Mouse (Mus musculus) intestine, postnatal 0 days (tissue): ENCODE measurements at regions not wholly inside any gene's neighbourhood (a gene's known extent, or its start where the extent isn't known, plus 50 kb on each side); places are given as distances from the start of the nearest gene placed in this dataset.

Experiments
- ATAC-seq: fragments of 200-750 bp; cut with Nextera tagmentation; 2 replicates; pipeline ENCODE4 v1.8.0; 2017; ENCODE audit warnings: mild to moderate bottlenecking, moderate TSS enrichment, moderate library complexity
- H3K27ac ChIP-seq: fragments of 300-500 bp; sonication (generic); 2 replicates; pipeline ENCODE4 v1.5.1; 2014; ENCODE audit warnings: mild to moderate bottlenecking, low read depth, low read length, moderate library complexity
- H3K27me3 ChIP-seq: fragments of 300-500 bp; sonication (generic); replicated peaks from 2 replicates; pipeline ENCODE4 v1.6.1; 2014; ENCODE audit warnings: low read length, mixed read lengths; ENCODE audit not compliant: control insufficient read depth, insufficient read depth
- H3K36me3 ChIP-seq: fragments of 300-500 bp; sonication (generic); 2 replicates; pipeline ENCODE4 v1.6.1; 2014; ENCODE audit warnings: mild to moderate bottlenecking, moderate library complexity; ENCODE audit not compliant: control insufficient read depth, insufficient read depth
- H3K4me1 ChIP-seq: fragments of 300-500 bp; sonication (generic); replicated peaks from 2 replicates; pipeline ENCODE4 v1.6.1; 2014; ENCODE audit warnings: antibody characterized with exemption, low read length, mixed read lengths; ENCODE audit not compliant: control insufficient read depth, insufficient read depth
- H3K4me2 ChIP-seq: fragments of 300-500 bp; sonication (generic); replicated peaks from 2 replicates; pipeline ENCODE4 v1.6.1; 2014; ENCODE audit warnings: low read depth, mild to moderate bottlenecking, moderate library complexity
- H3K4me3 ChIP-seq: fragments of 300-500 bp; sonication (generic); 2 replicates; pipeline ENCODE4 v1.5.1; 2014; ENCODE audit warnings: low read depth, low read length
- H3K9ac ChIP-seq: fragments of 300-500 bp; sonication (generic); 2 replicates; pipeline ENCODE4 v1.6.1; 2014; ENCODE audit warnings: mild to moderate bottlenecking, low read depth, low read length
- H3K9me3 ChIP-seq: fragments of 300-500 bp; sonication (generic); 2 replicates; pipeline ENCODE4 v1.6.1; 2016; ENCODE audit warnings: mixed run types; ENCODE audit not compliant: control insufficient read depth
- CTCF ChIP-seq: sonication (generic); IDR thresholded peaks from 2 replicates; pipeline ENCODE4 v1.5.1; 2016; ENCODE audit warnings: low read depth, mild to moderate bottlenecking, control low read depth, antibody characterized with exemption, moderate library complexity
- WGBS: fragments of 180-500 bp; shearing (Covaris S2); extraction: QIAGEN DNeasy Blood & Tissue Kit; methylation state at CpG from one replicate; pipeline ENCODE4 v1.1.7; 2014; 5-methylcytosine and 5-hydroxymethylcytosine counted together

DNA sequence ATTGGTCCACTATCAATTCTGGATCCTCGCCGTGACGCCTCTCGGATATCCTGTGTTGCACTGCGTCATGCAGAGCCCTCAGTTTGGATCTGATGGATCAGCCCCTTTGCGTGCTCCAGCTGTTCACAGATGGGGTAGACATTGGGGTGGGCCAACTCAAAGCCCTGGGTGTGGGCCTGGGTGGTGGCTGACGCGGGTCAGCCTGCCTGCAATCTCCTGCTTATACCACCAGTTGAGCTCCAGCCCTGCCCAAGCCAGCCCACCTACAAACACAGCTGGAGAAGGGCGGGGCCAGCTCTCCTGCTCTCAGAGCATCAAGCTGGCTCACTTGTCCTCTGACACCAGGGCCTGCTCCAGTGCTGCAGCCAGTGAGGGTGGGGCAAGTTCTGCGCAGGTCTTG lies 73.1 kb downstream of the Rps15a start:
- no peak overlapping the region for H3K9ac ChIP-seq
- 54% methylated on average over 10 of the region's 10 CpGs for WGBS
- no peaks in the 10 kb centered on the region for H3K4me1 ChIP-seq
- H3K9me3 ChIP-seq, result no peaks in the 10 kb centered on the region
- TF ChIP-seq CTCF, result no peak
- no peaks in the 10 kb centered on the region for H3K36me3 ChIP-seq
- no peak overlapping the region for H3K27ac ChIP-seq
- no peak for ATAC-seq
- H3K4me2 ChIP-seq, result no peak overlapping the region
- H3K4me3 ChIP-seq, result no peak overlapping the region
- H3K27me3 ChIP-seq, result no peaks in the 10 kb centered on the region

DNA sequence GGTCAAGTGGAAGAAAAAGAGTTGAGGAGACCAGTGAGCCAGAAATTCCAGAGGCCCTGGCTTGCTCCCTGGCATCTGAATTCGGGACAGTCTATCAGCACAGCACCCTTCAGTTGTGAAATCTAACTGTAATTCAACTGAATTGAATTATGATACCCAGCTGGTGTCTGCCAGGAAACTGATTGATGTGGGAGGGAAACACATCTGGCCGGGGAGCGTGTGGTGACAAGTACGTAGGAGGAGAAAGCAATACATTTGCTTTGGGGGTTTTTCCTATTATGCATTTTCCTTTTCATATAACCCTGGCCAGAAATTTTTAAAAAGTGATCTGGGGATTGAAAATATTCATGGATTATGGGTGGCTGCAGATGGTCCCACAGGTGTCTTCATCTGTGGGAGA lies 76.1 kb downstream of the Rps15a start:
- no peak for TF ChIP-seq CTCF
- Histone ChIP-seq H3K9me3 (no peaks in the 10 kb centered on the region), H3K4me3 (no peak overlapping the region), H3K4me2 (no peak overlapping the region), H3K27ac (no peak overlapping the region), H3K27me3 (no peaks in the 10 kb centered on the region), H3K4me1 (no peaks in the 10 kb centered on the region), H3K9ac (no peak overlapping the region), H3K36me3 (no peaks in the 10 kb centered on the region)
- WGBS, result 78% methylated on average over 4 of the region's 4 CpGs
- ATAC-seq, result no peak

DNA sequence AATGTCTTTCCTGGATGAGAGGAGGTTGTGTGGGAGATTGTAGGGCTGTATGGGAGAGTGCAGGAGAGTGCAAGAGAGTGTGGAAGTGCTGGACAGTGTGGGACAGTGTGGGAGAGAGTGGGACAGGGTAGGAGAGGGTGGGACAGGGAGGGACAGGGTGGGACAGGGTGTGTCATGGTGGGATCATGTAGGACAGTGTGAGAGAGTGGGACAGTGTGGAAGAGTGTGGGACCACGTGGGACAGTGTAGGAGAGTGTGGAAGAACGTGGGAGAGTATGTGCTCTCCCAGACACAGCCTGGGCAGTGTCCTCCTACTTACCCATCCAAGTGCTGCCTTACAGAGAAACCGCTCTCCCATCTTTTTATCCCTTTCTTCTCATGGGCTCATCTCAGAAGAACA lies 78.9 kb downstream of the Rps15a start:
- WGBS, result 62% methylated on average over 3 of the region's 3 CpGs

DNA sequence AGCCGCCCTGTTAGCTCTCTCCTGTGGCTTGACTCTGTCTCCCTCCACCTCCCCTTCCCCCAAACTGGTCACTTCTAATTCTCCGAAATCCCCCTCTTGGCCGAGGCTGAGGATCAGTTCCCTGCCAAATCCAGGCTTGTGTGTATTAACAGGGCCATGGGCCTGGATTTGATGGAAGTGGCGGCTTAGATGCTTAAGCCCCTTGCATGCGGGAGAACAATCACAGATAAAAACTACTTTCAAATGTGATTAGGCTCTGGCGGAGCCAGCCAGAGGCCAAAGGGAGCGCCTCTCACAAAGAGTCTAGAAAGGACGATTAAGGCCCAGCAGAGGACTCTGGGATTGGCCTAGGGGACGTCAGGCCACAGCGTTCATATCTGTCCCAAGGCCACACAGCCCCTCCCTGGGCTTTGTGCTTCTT lies 89.9 kb downstream of the Rps15a start:
- H3K4me3 ChIP-seq, result no peak overlapping the region
- H3K4me1 ChIP-seq, result no peaks in the 10 kb centered on the region
- no peaks in the 10 kb centered on the region for H3K27me3 ChIP-seq
- ATAC-seq, result no peak
- no peak for TF ChIP-seq CTCF
- no peak overlapping the region for H3K9ac ChIP-seq
- no peaks in the 10 kb centered on the region for H3K36me3 ChIP-seq
- no peak overlapping the region for H3K27ac ChIP-seq
- no peak overlapping the region for H3K4me2 ChIP-seq
- WGBS, result 12% methylated on average over 10 of the region's 10 CpGs
- H3K9me3 ChIP-seq, result no peaks in the 10 kb centered on the region

More for the DNA sequence above, 78.9 kb downstream of the Rps15a start:
- no peak overlapping the region for H3K9ac ChIP-seq
- no peaks in the 10 kb centered on the region for H3K27me3 ChIP-seq
- no peaks in the 10 kb centered on the region for H3K9me3 ChIP-seq
- TF ChIP-seq CTCF, result no peak
- ATAC-seq, result no peak
- no peaks in the 10 kb centered on the region for H3K36me3 ChIP-seq
- no peak overlapping the region for H3K4me2 ChIP-seq
- no peak overlapping the region for H3K4me3 ChIP-seq
- H3K4me1 ChIP-seq, result no peaks in the 10 kb centered on the region
- H3K27ac ChIP-seq, result no peak overlapping the region

DNA sequence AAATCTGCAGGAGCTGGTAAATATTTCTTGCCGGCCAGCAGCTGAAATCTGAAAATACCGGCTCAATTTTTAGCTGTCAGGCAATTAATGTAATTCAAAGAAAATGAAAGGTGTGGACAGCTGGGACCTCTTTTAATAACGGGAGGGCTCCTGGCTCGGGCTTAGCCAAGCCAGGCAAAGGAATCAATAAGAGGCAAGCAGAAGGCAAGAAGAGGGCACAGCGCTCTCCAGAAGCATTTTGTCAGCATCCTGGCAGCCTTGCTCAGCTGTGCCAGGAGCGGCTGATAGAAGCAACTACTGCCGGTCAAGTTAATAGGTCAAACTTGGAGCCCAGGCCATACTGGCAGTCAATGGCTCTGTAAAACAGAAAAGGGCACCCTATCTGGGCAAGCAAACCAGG lies 111.4 kb downstream of the Rps15a start:
- no peak overlapping the region for H3K27ac ChIP-seq
- WGBS, result 86% methylated on average over 7 of the region's 7 CpGs
- H3K27me3 ChIP-seq, result no peaks in the 10 kb centered on the region
- no peak overlapping the region for H3K9ac ChIP-seq
- no peak for TF ChIP-seq CTCF
- ATAC-seq, result no peak
- H3K4me2 ChIP-seq, result no peak overlapping the region
- H3K9me3 ChIP-seq, result no peaks in the 10 kb centered on the region
- no peaks in the 10 kb centered on the region for H3K36me3 ChIP-seq
- no peak overlapping the region for H3K4me3 ChIP-seq
- no peaks in the 10 kb centered on the region for H3K4me1 ChIP-seq

DNA sequence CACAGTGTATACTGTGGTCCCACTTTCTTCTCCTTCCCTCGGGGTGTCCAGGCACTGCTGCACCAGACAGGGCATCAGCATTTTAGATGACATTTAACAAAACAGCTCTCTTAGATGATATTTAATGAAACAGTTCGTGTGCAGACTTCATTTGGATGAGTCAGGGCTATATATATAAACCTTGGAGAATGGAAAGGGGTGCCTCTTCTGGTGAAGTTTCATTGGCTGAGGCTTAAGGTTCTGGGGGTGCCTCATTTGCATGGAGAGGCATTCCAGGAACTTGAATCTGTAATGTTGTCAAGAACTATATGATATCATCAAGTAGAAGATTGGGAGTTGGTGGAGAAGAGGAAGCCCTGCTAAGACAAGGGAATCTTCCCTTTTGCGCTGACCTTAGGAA lies 114.1 kb downstream of the Rps15a start:
- Histone ChIP-seq H3K9me3 (no peaks in the 10 kb centered on the region), H3K27ac (no peak overlapping the region), H3K27me3 (no peaks in the 10 kb centered on the region), H3K4me3 (no peak overlapping the region), H3K4me2 (no peak overlapping the region), H3K9ac (no peak overlapping the region), H3K4me1 (no peaks in the 10 kb centered on the region), H3K36me3 (no peaks in the 10 kb centered on the region)
- no peak for ATAC-seq
- TF ChIP-seq CTCF, result no peak
- 69% methylated on average over 3 of the region's 3 CpGs for WGBS

DNA sequence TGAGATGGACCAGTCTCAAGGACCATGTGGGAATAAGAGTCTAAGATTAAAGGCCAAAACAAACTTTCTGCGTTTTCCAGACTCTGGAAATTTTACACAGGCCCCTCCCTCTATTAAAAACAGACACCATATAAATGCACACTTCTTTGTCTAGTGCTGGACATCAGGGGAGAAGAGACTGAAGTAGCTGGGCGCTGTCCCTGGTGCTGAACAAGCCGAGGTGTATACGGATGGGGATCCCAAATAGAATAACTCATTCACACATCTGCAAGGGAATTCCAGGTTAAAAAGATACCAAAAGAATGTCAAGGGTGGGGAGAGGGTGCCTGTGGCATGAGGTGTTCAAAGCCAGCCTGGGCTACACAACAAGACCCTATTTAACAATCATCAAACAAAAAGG lies 114.9 kb downstream of the Rps15a start:
- Histone ChIP-seq H3K4me3 (no peak overlapping the region), H3K27me3 (no peaks in the 10 kb centered on the region), H3K9me3 (no peaks in the 10 kb centered on the region), H3K27ac (no peak overlapping the region), H3K4me1 (no peaks in the 10 kb centered on the region), H3K4me2 (no peak overlapping the region), H3K36me3 (no peaks in the 10 kb centered on the region), H3K9ac (no peak overlapping the region)
- no peak for ATAC-seq
- WGBS, result 6% methylated on average over 4 of the region's 4 CpGs
- no peak for TF ChIP-seq CTCF
